Mouse (Mus musculus): ENCODE measurements at regions not wholly inside any gene's neighbourhood (a gene's known extent, or its start where the extent isn't known, plus 50 kb on each side); places are given as distances from the start of the nearest gene placed in this dataset.

DNA sequence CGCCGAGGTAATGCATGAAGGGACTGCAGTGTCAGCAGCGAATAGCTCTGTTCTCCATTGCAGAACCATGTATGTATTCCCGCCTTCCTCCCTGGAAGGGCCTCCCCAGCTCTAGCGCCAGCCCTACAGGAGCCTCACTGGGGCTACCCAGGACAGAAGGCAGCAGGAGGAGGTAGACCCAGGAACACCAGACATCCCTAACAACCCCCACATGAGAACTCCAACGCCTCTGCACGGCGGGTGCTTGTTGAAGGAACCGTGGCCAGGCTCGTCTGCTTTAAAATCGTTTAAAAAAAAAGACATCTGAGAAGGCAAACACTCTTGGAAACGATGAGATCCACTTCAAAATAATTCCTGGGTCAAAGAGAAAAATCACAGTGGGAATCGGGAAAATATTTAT is 194.3 kb downstream of the Mroh4 start:
- Histone ChIP-seq H3K4me2 (no peak overlapping the region), H3K9me3 (replicated peaks; ENCODE audit: control insufficient read depth, low read length) (no peaks in the 10 kb centered on the region), H3K9ac (ENCODE audit: low read depth, low read length) (no peak overlapping the region), H3K27ac (ENCODE audit: low read depth, low read length) (no peak overlapping the region), H3K4me1 (ENCODE audit: control insufficient read depth, insufficient read depth, low read length) (no peaks in the 10 kb centered on the region), H3K4me3 (ENCODE audit: low read depth, low read length) (no peak overlapping the region), H3K36me3 (ENCODE audit: control insufficient read depth, insufficient read depth, low read length) (no peaks in the 10 kb centered on the region), H3K27me3 (ENCODE audit: control insufficient read depth, insufficient read depth, low read length) (no peaks in the 10 kb centered on the region)
- ATAC-seq (replicated peaks; ENCODE audit: insufficient number of reproducible peaks, low FRiP score, low TSS enrichment): no peak
- WGBS (ENCODE audit: insufficient replicate concordance): 66% methylated on average over 13 of the region's 13 CpGs

DNA sequence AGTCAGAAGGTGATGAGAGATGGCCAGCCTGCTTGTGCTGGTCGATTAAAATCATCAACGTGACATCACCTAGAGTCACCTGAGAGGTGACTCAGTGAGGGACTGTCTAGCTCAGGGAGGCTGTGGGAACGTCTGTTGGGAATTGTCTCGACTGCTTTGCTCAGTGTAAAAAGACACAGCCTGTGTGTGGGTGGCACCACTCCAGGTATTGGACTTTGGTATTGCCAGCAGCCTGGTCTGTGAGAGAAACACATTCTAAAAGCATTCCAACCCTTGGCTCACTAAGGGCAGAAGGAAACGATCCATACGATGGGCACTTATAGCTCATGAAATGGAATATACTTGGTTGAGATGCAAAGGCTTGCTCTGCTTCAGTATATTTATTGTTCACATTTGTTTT is 209.2 kb downstream of the Mroh4 start:
- H3K4me1 ChIP-seq (ENCODE audit: control insufficient read depth, insufficient read depth, low read length): no peaks in the 10 kb centered on the region
- no peak overlapping the region for H3K9ac ChIP-seq (ENCODE audit: low read depth, low read length)
- H3K27me3 ChIP-seq (ENCODE audit: control insufficient read depth, insufficient read depth, low read length): no peaks in the 10 kb centered on the region
- no peaks in the 10 kb centered on the region for H3K36me3 ChIP-seq (ENCODE audit: control insufficient read depth, insufficient read depth, low read length)
- H3K4me2 ChIP-seq: no peak overlapping the region
- no peaks in the 10 kb centered on the region for H3K9me3 ChIP-seq (replicated peaks; ENCODE audit: control insufficient read depth, low read length)
- 76% methylated on average over 6 of the region's 6 CpGs for WGBS (ENCODE audit: insufficient replicate concordance)
- no peak for ATAC-seq (replicated peaks; ENCODE audit: insufficient number of reproducible peaks, low FRiP score, low TSS enrichment)
- no peak overlapping the region for H3K27ac ChIP-seq (ENCODE audit: low read depth, low read length)
- no peak overlapping the region for H3K4me3 ChIP-seq (ENCODE audit: low read depth, low read length)

DNA sequence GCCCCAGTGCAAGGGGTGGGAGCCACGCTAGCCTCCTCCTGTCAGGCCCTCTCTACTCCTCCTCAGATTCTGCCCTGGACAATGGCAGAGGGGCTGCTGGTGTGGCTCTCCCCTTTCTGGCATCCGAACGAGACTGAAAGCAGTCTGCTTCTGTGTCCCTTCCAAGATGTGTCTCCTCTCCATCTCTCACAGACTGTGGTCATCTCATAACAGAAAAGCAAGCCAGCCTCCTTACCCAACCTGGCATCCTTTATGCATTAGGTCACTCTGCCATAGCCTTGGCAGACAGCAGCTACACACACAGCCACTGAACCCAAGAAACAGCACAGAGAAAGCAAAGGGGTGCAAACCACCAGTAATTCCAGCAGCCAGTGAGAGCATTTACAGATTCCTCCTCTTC is 213.2 kb downstream of the Mroh4 start:
- Histone ChIP-seq H3K4me3 (ENCODE audit: low read depth, low read length) (no peak overlapping the region), H3K4me1 (ENCODE audit: control insufficient read depth, insufficient read depth, low read length) (no peaks in the 10 kb centered on the region), H3K27me3 (ENCODE audit: control insufficient read depth, insufficient read depth, low read length) (no peaks in the 10 kb centered on the region; the same call in 1 of the 2 replicates), H3K36me3 (ENCODE audit: control insufficient read depth, insufficient read depth, low read length) (no peaks in the 10 kb centered on the region), H3K4me2 (no peak overlapping the region), H3K9me3 (replicated peaks; ENCODE audit: control insufficient read depth, low read length) (no peaks in the 10 kb centered on the region), H3K27ac (ENCODE audit: low read depth, low read length) (no peak overlapping the region), H3K9ac (ENCODE audit: low read depth, low read length) (no peak overlapping the region)
- WGBS (ENCODE audit: insufficient replicate concordance): 74% methylated on average over 3 of the region's 3 CpGs
- no peak for ATAC-seq (replicated peaks; ENCODE audit: insufficient number of reproducible peaks, low FRiP score, low TSS enrichment)

DNA sequence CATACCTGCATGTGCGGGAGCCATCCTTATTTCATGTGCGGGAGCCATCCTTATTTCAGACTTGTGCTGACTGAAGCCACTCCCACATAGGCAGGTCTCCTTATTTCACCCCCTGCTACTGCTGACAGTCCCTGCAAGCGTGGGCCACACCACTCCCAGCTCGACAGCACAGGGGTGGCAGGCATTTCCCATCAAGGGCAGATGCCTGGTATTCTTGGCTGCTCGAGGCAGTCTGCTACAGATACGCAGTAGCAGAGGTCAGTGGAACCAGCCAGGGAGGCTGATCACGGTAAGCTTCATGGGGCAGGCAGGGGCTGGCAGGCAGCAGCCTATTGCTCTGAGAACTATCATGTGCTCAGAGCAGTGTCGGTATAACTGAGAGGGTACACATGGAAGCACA is 215.6 kb downstream of the Mroh4 start:
- no peaks in the 10 kb centered on the region for H3K9me3 ChIP-seq (replicated peaks; ENCODE audit: control insufficient read depth, low read length)
- no peaks in the 10 kb centered on the region for H3K4me1 ChIP-seq (ENCODE audit: control insufficient read depth, insufficient read depth, low read length)
- no peaks in the 10 kb centered on the region for H3K36me3 ChIP-seq (ENCODE audit: control insufficient read depth, insufficient read depth, low read length)
- no peaks in the 10 kb centered on the region; the same call in 1 of the 2 replicates for H3K27me3 ChIP-seq (ENCODE audit: control insufficient read depth, insufficient read depth, low read length)
- no peak overlapping the region for H3K4me2 ChIP-seq
- WGBS (ENCODE audit: insufficient replicate concordance): 69% methylated on average over 8 of the region's 8 CpGs
- no peak for ATAC-seq (replicated peaks; ENCODE audit: insufficient number of reproducible peaks, low FRiP score, low TSS enrichment)
- no peak overlapping the region for H3K4me3 ChIP-seq (ENCODE audit: low read depth, low read length)
- no peak overlapping the region for H3K27ac ChIP-seq (ENCODE audit: low read depth, low read length)
- H3K9ac ChIP-seq (ENCODE audit: low read depth, low read length): no peak overlapping the region

DNA sequence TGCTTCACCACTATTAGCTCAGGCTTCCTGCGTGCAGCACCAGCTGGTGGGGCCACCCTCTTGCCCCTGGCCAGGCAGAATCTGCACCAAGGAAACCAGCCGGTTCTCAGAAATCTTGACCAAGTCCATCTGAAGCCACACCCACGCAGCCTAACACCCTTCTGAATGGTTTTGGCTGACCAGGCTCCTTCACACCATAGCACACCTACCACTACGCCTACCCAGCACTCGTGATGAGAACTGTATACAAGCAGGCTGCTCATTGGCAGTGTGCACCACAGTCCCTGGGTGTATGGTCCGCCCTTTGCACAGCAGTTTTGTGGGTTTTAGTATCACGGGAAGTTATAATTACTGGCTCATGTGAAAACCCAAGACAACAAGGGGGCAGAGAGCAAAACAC is 217.5 kb downstream of the Mroh4 start:
- Histone ChIP-seq H3K9ac (ENCODE audit: low read depth, low read length) (no peak overlapping the region), H3K36me3 (ENCODE audit: control insufficient read depth, insufficient read depth, low read length) (no peaks in the 10 kb centered on the region), H3K27ac (ENCODE audit: low read depth, low read length) (no peak overlapping the region), H3K4me1 (ENCODE audit: control insufficient read depth, insufficient read depth, low read length) (no peaks in the 10 kb centered on the region), H3K27me3 (ENCODE audit: control insufficient read depth, insufficient read depth, low read length) (no peaks in the 10 kb centered on the region; the same call in 1 of the 2 replicates), H3K4me2 (no peak overlapping the region), H3K4me3 (ENCODE audit: low read depth, low read length) (no peak overlapping the region), H3K9me3 (replicated peaks; ENCODE audit: control insufficient read depth, low read length) (no peaks in the 10 kb centered on the region)
- WGBS (ENCODE audit: insufficient replicate concordance): 86% methylated on average over 7 of the region's 7 CpGs
- no peak for ATAC-seq (replicated peaks; ENCODE audit: insufficient number of reproducible peaks, low FRiP score, low TSS enrichment)

DNA sequence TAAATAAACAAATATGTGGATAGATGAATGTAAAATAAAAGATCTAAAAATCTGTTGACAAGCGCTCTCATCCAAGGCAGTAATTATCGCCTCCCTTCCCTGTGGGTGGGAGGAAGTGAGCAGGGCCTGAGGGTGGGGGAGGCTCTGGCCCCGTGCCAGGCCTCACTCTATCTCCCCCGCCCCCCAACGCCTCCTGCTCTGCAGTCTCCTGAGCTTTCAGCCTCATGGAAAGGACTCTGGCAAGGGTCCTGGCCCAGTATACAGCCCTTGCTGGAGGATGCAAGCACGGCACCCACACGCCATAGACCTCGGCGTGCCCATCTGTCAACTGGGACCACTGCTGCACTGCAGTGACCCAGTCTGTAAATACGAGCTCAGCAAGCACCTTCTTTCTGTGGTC is 222.9 kb downstream of the Mroh4 start:
- no peak overlapping the region for H3K4me3 ChIP-seq (ENCODE audit: low read depth, low read length)
- 44% methylated on average over 10 of the region's 10 CpGs for WGBS (ENCODE audit: insufficient replicate concordance)
- no peaks in the 10 kb centered on the region for H3K9me3 ChIP-seq (replicated peaks; ENCODE audit: control insufficient read depth, low read length)
- no peak overlapping the region for H3K4me2 ChIP-seq
- ATAC-seq (replicated peaks; ENCODE audit: insufficient number of reproducible peaks, low FRiP score, low TSS enrichment): no peak
- no peak overlapping the region for H3K27ac ChIP-seq (ENCODE audit: low read depth, low read length)
- H3K9ac ChIP-seq (ENCODE audit: low read depth, low read length): no peak overlapping the region
- no peaks in the 10 kb centered on the region for H3K36me3 ChIP-seq (ENCODE audit: control insufficient read depth, insufficient read depth, low read length)
- no peaks in the 10 kb centered on the region for H3K4me1 ChIP-seq (ENCODE audit: control insufficient read depth, insufficient read depth, low read length)
- peaks cover 5% of the 10 kb centered on the region for H3K27me3 ChIP-seq (ENCODE audit: control insufficient read depth, insufficient read depth, low read length)

DNA sequence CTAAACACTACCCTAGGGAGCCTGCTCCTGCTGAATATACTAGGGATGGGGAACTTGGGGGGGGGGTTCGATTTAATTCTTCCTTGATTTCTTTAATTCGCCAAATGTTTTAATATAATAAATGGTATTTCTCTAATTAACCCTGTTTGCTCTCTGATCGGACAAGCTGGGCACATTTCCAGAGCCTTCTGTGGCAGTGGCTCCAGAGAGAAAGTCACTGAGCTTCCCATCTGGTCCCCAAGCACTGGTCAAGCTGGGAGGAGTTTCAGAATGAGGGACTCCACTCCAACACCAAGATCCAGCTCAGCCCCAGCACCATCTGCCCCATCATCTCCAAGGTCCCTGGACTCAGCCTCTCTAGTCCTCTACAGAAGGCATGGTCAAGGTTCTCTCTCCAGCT is 223.9 kb downstream of the Mroh4 start:
- ATAC-seq (replicated peaks; ENCODE audit: insufficient number of reproducible peaks, low FRiP score, low TSS enrichment): no peak
- WGBS (ENCODE audit: insufficient replicate concordance): 75% methylated on average over 3 of the region's 3 CpGs
- H3K9me3 ChIP-seq (replicated peaks; ENCODE audit: control insufficient read depth, low read length): no peaks in the 10 kb centered on the region
- no peaks in the 10 kb centered on the region for H3K36me3 ChIP-seq (ENCODE audit: control insufficient read depth, insufficient read depth, low read length)
- no peak overlapping the region for H3K4me3 ChIP-seq (ENCODE audit: low read depth, low read length)
- H3K4me2 ChIP-seq: no peak overlapping the region
- peaks cover 5% of the 10 kb centered on the region for H3K27me3 ChIP-seq (ENCODE audit: control insufficient read depth, insufficient read depth, low read length)
- H3K4me1 ChIP-seq (ENCODE audit: control insufficient read depth, insufficient read depth, low read length): no peaks in the 10 kb centered on the region
- no peak overlapping the region for H3K9ac ChIP-seq (ENCODE audit: low read depth, low read length)
- no peak overlapping the region for H3K27ac ChIP-seq (ENCODE audit: low read depth, low read length)

DNA sequence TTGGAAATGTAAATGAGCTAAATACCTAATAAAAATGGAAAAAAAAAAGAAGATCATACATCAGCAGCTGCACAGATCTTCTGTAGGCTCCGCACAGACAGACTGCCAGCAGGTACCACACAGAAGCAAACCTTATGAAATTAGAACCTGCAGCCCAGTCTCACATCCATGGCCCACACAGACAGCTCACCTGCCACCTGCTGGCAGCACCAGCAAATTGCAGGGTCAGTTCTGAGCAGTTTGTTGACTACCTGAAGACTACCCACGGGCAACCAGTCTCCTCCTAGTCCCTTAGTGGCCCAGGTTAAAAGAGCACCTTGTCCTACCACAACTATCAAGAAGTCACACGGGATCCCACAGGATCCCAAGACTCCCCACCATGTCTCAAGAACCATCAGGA is 225.1 kb downstream of the Mroh4 start:
- H3K27me3 ChIP-seq (ENCODE audit: control insufficient read depth, insufficient read depth, low read length): peaks cover 5% of the 10 kb centered on the region
- H3K36me3 ChIP-seq (ENCODE audit: control insufficient read depth, insufficient read depth, low read length): no peaks in the 10 kb centered on the region
- H3K27ac ChIP-seq (ENCODE audit: low read depth, low read length): no peak overlapping the region
- ATAC-seq (replicated peaks; ENCODE audit: insufficient number of reproducible peaks, low FRiP score, low TSS enrichment): no peak
- WGBS (ENCODE audit: insufficient replicate concordance): 43% methylated on average over 3 of the region's 3 CpGs
- no peak overlapping the region for H3K4me3 ChIP-seq (ENCODE audit: low read depth, low read length)
- no peak overlapping the region for H3K9ac ChIP-seq (ENCODE audit: low read depth, low read length)
- no peaks in the 10 kb centered on the region for H3K4me1 ChIP-seq (ENCODE audit: control insufficient read depth, insufficient read depth, low read length)
- no peak overlapping the region for H3K4me2 ChIP-seq
- H3K9me3 ChIP-seq (replicated peaks; ENCODE audit: control insufficient read depth, low read length): no peaks in the 10 kb centered on the region

DNA sequence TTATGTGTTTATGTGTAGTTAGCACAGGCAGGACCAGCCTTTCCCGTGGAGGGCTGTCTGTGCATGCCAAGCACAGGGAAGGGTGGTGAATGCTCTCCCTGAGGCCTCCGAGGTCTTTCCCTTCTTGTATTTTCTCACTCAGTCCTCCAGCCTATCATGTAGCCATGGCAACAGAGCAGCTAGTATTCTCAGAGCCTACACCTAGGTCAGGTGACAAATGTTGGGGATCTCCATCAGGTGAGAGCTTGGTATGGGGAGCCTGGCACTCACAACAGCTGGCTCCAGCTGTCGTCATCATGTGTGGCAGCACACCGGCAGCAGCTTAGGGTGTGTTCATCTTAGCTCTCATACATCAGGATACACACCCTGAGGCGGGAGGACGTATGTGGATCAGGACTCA is 231.3 kb downstream of the Mroh4 start:
- Histone ChIP-seq H3K36me3 (ENCODE audit: control insufficient read depth, insufficient read depth, low read length) (no peaks in the 10 kb centered on the region), H3K9me3 (replicated peaks; ENCODE audit: control insufficient read depth, low read length) (no peaks in the 10 kb centered on the region), H3K4me2 (no peak overlapping the region), H3K27me3 (ENCODE audit: control insufficient read depth, insufficient read depth, low read length) (no peaks in the 10 kb centered on the region), H3K27ac (ENCODE audit: low read depth, low read length) (no peak overlapping the region), H3K4me3 (ENCODE audit: low read depth, low read length) (no peak overlapping the region), H3K9ac (ENCODE audit: low read depth, low read length) (no peak overlapping the region), H3K4me1 (ENCODE audit: control insufficient read depth, insufficient read depth, low read length) (no peaks in the 10 kb centered on the region)
- ATAC-seq (replicated peaks; ENCODE audit: insufficient number of reproducible peaks, low FRiP score, low TSS enrichment): no peak
- WGBS (ENCODE audit: insufficient replicate concordance): 63% methylated on average over 6 of the region's 6 CpGs

Data from heart, embryonic 11.5 days (tissue).